Mouse (Mus musculus): ENCODE measurements around the gene Cyb561a3. TPM values are rescaled to one million over a fixed set of nuclear protein-coding genes. Genes with fewer than 3 reads are reported as not detected.

Cyb561a3 gene
- total RNA-seq, 2 experiments from 2014 or later, result 17.9 to 21.6 TPM

Other genes starting within 250 kb of the Cyb561a3 start
- 10 to 100 TPM; 25.8 to 26.3 TPM for gene Syt7, start 188.1 kb upstream of the Cyb561a3 start, total RNA-seq (2021)
- 1 to 10 TPM; 3.4 to 4.7 TPM for gene Lrrc10b, start 119.7 kb upstream of the Cyb561a3 start, total RNA-seq (2021)
- under 1 TPM; 0.63 to 0.94 TPM for gene Ppp1r32, start 94.2 kb upstream of the Cyb561a3 start, total RNA-seq (2021)
- 10 to 100 TPM; 50.0 to 69.4 TPM for gene Cpsf7, start 51.9 kb upstream of the Cyb561a3 start, total RNA-seq (2021)
- gene Sdhaf2, start 51.0 kb upstream of the Cyb561a3 start, total RNA-seq (2021), result 10 to 100 TPM; 52.5 to 60.1 TPM
- gene Tmem216, start 20.9 kb upstream of the Cyb561a3 start, total RNA-seq (2021), result 10 to 100 TPM; 11.5 to 16.7 TPM
- gene Tmem138, start 190 bp downstream of the Cyb561a3 start, total RNA-seq (2021), result 1 to 10 TPM; 8.6 to 8.7 TPM
- 100 to 1,000 TPM; 252 to 259 TPM for gene Ddb1, start 28.2 kb downstream of the Cyb561a3 start, total RNA-seq (2021)
- gene Tkfc, start 28.5 kb downstream of the Cyb561a3 start, total RNA-seq (2021), result 10 to 100 TPM; 32.0 to 64.7 TPM
- gene Vwce, start 57.0 kb downstream of the Cyb561a3 start, total RNA-seq (2021), result 1 to 10 TPM; 1.9 to 3.2 TPM
- gene Pga5, start 100.9 kb downstream of the Cyb561a3 start, total RNA-seq (2021), result not detected
- 10 to 100 TPM; 18.9 to 21.5 TPM for gene Vps37c, start 111.6 kb downstream of the Cyb561a3 start, total RNA-seq (2021)
- gene Cd5, start 161.8 kb downstream of the Cyb561a3 start, total RNA-seq (2021), result 1 to 10 TPM; 2.5 to 2.8 TPM